Mouse (Mus musculus): ENCODE measurements at regions not wholly inside any gene's neighbourhood (a gene's known extent, or its start where the extent isn't known, plus 50 kb on each side); places are given as distances from the start of the nearest gene placed in this dataset.

DNA sequence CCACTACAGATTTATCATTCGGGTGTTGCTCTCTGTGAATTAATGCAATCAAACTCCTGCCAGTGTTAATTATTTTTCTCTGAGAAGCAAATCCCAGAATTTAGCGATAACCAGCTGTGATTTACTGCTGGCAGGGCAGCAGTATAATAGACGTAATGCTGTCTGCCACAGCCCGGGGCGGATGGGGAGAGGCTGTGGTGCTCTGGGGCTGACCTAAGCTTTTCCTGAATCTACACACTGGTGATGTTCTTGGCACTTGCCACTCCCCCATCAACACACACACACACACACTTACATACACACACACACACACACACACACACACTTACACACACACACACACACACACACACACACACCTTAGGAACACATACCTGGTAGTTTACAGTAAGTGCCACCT lies 101.4 kb upstream of the Dynlrb2 start:
- TF ChIP-seq CTCF (IDR thresholded peaks at IDR 0.05; ENCODE audit: low read depth, low read length) (no peak), POLR2A (IDR thresholded peaks at IDR 0.05; ENCODE audit: extremely low read depth, insufficient read depth, low read length) (no peak)

All from liver, adult 2 months (tissue).